Mouse (Mus musculus): ENCODE data around the gene Mrfap1.

Mrfap1 gene

DNA sequence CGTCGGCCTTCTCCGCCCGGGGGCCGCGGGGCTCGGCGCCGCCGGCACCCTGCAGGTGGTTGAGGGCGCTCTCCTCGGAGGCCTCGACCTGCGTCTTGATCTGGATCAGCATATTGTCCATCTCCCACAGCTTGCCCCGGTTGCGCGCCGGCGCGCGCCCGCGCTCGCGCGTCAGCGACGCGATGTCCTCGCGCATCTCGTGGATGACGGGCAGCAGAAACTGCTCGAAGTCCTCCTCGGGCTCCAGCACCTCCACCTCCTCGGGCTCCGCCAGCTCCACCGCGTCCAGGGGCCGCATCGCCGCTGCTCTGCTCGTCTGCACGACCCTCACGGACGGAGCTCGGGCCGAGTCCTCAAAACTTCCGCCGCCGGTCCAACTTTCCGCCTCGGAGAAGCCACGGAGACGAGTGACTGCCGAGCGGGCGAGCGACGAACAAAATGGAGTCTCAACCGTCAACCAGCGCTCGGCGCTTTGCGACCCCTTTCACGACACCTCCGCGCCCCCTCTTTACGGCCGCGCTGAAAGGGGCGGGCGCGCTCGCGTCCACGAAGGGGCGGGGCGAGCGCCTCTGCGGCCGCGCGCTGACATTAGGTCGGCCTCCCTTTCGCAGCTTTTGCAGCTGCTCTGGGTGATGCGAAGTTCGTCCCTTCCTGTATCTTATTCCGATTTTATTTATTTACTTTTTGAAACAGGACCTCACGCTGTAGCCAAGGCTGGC lies at the start of gene Mrfap1:
TSS of gene Mrfap1 (minus strand) at position 477 of the 719 bp plus-strand sequence.
- DNase-seq (ENCODE audit: low spot score): peak; percentile 97

DNA sequence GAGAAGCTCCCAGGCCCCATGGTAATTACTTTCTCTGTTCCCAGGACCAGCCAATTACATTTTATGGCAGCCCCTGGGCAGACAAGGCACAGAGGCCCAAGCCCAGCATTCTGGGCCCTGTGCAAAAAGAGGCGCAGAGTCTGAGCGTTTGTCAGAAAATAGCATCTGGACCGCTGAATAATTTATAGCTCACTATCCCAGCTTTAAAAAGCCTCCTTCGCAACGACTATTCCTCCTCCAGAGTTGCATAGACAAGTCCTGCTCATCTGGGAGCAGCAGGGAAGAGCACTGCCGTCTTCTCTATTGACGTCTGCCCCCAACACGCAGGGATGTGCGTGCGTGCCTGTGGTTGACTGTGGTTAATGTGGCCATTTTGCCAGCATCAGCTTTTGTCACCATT lies 47.9 kb upstream of the Mrfap1 start:
- DNase-seq (ENCODE audit: low spot score): no peak

DNA sequence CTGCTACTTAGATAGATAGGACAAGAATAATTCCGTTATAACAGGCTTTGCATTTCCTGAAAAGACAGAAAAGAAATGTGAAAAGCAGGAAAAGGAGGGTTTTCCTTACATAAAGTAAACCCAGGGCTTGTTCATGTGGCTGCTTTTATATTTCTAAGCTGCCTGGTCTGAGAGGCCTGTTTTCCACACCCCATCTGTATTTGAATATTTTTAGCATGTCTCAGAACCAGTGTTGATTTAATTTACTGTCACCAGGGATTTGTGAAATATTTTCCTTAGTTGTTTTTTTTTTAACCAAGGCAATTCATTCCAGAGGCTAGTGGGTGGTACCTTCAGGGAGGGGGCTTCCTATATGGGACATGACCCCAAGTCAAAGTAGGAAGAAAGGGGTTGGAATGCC lies 45.1 kb upstream of the Mrfap1 start:
- DNase-seq (ENCODE audit: low spot score): no peak

DNA sequence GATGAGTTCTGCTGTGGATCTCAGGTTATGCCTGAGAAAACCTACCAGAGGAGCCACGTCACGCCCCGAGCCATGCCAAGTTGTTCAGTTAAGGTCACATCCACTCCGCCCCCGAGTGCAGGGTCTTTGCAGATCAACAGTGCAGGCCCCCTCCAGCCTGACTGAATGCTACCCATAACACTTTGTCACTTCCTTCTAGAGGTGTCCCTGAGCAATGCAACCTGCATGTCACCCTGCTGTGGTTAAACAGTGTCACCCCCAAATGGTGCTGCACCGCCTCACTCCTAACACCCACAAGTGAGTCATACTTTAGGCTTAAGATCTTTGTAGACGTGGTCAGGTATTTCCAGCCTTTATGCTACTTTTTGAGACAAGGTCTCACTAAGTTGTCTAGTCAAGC lies 43.5 kb upstream of the Mrfap1 start:
- no peak for DNase-seq (ENCODE audit: low spot score)

DNA sequence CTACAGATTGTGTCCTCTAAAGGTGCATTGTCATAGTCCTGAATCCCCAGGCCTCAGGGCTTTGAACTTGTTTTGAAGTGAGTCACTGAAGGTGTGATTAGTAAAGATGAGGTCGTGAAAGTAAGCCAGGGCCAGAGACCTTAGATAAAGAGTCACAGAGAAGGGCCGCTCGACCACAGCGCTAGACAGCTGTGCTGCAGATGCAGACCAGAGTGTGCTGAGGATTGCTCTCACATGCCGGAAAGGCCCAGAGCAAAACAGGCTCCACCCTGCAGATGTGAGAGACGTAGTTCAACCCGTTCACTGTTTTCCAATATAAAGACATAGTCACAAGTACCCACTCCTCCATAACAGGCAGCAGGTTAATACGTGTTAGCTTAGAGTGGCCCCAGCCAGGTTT lies 43.0 kb upstream of the Mrfap1 start:
- DNase-seq (ENCODE audit: low spot score): no peak

DNA sequence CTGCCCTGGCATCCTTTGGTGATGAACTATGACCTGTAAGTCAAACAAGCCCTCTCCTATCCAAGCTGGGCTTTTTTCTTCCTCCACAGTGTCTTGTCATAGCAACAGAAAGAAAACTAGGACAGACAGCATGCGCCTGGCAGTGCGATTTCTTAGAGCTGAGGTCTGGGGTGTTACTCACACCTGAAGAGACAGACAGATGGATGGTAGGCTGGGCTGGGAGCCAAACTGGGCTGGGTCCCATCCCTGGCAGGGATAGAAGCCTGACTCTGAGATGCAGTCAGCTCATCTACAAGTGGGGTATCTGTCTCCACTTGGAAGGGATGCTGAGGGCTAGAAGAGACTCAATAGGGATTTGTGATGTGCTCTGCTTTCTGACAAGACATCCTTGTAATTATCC lies 42.5 kb upstream of the Mrfap1 start:
- no peak for DNase-seq (ENCODE audit: low spot score)

DNA sequence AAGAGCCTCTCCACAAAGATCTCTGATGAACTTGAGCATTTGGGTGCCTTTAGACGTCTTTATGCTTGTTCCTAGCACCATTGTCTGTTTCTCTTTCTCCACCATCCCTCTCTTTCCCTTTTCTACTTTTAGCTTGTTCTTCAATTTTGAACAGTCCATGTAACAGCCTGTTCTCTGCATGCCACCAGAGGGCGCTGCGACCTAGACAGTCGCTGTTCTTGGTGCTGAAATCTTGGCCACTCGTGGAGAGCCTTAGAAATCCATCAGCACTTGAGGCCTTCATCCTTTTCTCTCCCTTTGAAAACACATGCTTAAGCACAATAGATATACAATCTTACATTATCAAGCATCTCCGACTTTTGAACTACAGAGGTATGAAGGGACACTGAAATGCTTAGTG lies 39.4 kb upstream of the Mrfap1 start:
- peak; percentile 89 for DNase-seq (ENCODE audit: low spot score)

DNA sequence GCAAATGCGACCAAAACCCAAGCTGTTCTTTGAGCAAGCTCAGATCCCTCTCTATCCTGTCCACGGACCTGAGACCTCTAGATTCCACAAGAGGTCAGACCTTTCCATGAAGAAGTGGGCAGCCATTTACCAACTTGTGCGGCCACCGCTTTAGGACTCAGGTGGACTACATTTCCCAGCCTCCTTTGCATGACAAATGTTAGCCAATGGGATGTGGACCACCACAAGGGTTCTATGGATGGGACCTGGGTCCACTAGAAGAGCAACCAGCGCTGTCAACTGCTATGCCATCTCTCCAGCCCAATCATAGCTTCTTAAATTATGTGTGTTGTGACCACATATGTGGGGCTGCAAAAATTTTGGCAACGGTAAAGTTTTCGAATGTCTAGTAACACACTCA lies 34.7 kb upstream of the Mrfap1 start:
- peak; percentile 50 for DNase-seq (ENCODE audit: low spot score)

DNA sequence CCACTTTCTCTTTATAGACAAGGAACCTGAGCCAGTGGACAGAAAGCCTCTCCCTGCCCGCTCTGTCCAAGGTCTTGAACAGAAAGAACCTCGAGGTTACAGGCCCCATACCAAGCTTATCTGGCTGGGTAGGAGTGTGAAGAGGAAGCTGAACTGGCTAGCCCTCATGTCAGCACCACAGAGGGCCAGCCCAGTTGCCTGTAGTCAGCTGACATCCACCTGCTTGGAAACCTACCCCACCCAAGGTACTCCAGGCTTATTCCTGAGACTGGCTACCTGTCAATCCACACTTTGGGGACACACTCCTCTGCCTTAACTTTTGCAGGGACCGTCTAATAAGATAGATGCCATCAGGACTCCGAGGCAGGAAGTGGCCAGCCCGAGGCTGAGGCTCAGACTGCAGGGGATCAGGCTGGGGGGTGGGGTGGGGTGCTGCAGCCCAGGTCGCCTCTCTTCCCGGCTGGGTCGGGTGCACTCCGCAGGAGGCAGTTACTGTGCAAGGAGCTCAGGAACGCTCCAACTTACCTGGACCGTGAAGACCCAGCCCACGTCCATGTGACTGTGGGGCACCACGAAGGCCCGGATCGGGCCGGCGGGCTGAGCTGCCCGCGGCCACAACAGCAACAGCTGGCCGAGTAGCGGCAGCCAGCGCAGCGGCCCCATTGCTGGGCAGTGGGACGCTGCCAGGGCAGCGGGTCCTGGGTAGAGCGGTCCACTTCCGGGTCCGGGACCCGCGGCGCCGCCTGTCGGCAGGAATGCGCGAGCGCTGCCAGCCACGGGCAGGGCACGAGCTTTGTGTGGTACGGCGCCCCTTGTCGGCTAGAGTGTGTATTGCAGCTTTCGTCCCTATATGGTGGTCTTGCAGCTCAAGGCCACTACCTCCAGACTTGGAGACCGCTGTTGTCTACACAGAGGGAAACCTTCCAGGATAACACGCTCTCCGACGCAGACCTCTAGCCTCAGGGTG lies 33.6 kb upstream of the Mrfap1 start, which contains the start of gene Man2b2:
TSS of gene Man2b2 (minus strand) at position 741 of the 967 bp plus-strand sequence.
- DNase-seq (ENCODE audit: low spot score): peak; percentile 92

DNA sequence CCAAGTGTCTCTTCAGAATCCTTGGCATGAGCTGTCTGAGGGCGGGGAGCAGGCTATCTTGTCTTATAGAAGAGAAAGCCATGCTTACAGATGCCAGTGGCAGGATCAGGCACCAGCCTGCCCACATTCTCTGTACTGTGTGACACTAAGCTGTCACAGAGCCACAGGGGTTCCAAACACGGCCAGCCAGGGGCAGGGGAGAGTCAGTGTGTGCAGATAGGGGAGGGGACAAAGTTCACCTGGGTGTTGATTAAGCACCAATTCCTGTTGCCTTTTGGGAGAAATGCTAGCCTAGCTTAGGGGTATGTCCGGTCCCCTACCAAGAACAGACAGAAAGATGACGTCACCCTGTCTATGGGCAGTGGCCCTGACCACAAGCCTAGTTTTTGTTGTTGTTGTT lies 32.5 kb upstream of the Mrfap1 start:
- no peak for DNase-seq (ENCODE audit: low spot score)

DNA sequence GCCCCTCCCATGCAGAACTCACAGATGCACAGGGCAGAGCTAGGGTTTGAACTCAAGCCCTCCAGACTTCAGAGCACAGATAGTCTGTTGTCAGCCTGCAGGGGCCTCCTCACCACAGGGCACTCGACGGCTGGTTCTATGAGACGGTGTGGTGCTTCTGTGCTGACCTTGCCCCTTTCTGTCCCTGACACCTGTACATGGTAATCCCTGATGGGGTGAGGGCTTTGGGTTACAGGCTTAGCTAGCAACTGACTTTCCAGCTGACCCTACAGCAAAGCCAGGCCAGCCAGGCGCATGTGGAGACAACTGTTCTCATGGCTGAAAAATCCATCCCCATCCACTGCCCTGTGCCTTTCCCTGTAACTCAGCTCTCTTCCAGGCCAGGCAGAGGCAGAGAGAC lies 26.3 kb upstream of the Mrfap1 start:
- DNase-seq (ENCODE audit: low spot score): no peak

DNA sequence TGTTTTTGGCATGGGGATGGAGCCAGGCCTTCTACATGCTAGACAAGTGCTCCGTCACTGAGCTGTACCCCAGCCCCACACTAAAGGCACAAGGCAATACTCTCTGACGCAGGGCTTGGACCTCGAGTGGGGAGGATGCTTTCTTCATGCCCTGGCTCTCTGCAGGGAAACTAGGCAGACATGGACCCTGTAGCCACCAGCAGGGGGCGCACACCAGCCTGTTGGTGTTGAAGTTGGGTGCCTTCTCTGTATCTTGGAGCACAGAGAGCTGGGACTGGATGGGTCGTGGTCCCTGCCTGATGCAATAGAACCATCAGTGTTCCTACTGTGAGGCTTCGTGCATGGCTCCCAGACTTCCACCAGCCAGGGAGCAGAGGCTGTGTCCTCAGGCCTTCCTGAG lies 23.6 kb upstream of the Mrfap1 start:
- DNase-seq (ENCODE audit: low spot score): peak; percentile 78

DNA sequence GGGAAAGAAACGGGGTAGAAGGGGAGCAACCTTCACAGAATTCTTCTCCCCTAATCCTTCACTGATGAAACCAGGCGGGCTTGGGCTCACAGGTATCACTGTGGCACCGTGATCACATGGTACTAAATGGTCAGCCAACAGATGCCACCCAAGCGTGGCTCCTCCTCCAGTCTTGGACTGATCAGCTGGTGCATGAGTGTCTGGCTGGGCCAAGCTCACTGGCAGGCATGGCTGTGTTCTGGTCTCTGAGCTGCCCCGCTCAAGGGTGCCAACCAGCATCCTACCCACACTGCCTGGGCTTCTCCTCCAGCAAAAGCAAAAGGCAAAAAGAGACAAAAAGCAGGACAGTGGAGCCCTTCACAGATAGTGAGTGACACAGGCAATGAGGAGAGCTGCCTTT lies 23.2 kb upstream of the Mrfap1 start:
- DNase-seq (ENCODE audit: low spot score): no peak

DNA sequence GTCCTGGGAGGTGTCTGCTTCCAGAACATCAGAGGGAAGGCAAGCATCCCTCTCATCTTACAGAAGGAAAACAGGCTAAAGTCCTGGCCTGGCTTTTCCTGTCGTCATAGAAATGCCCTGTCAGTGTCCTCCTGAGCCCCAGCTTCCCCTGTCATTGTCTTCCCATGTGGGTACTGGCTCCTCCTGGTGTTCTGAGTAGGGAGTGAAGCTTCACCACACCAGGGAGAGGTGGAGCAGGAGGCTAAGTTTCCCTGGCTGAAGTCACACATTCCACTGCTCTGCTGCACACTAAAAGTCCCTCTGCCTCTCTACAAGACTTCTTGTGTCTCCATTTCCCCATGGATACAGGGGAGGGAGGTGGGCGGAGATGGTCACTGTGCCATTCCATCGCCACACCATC lies 21.2 kb upstream of the Mrfap1 start:
- peak; percentile 17 for DNase-seq (ENCODE audit: low spot score)

DNA sequence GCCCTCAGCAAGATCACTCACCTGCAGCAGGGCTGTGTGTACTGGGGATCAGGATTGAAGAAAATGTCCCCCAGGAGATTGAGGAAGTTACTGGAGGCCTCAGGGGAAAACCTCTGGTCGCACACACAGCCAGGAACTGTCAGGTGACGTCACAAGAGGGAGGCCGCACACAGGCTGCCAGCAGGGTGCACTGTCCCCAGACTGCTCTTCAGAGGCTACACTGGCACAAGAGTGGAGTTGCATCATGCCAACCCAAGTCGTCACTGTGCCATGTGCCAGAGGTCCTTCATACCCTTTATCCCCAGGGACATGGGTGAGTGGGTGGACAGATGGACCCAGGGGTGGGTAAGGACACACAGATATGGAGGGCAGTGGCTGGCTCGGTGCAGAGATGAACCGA lies 18.0 kb upstream of the Mrfap1 start:
- no peak for DNase-seq (ENCODE audit: low spot score)

DNA sequence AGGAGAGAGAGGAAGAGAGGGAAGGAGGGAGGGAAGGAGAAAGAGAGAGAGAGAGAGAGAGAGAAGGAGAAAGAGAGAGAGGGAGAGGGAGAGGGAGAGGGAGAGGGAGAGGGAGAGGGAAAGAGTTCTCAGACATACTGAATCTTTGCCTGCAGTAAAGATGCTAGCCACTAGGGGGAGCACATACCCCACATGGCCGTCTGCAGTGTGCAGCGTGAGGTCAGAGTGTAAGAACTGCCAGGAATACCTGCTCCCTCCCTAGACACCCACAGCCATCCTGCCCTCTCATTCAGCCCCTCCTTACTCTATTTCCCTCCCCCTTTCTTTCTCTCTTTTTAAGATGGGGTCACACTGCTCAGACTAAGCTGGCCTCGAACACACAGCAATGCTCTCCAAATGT lies 14.8 kb upstream of the Mrfap1 start:
- DNase-seq (ENCODE audit: low spot score): peak; percentile 84

DNA sequence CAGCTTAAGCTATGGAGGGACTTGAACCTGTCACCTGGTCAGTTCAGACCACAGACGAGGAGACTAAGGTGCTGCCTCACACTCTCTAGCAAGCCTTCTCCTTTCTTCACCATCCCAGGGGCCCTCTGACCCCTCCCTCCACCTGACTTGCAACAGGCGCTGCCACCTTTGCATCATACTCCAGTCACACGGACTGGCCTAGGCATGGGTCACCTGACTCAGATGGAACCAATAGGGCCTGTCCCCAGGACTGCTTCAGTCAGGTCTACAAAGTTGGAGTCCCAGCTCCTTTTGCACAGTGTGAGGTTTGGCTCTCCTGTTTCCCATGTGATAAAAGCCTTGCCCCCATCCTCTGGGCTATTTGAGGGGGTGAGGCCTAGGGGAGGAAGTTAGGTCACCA lies 14.1 kb upstream of the Mrfap1 start:
- DNase-seq (ENCODE audit: low spot score): no peak

DNA sequence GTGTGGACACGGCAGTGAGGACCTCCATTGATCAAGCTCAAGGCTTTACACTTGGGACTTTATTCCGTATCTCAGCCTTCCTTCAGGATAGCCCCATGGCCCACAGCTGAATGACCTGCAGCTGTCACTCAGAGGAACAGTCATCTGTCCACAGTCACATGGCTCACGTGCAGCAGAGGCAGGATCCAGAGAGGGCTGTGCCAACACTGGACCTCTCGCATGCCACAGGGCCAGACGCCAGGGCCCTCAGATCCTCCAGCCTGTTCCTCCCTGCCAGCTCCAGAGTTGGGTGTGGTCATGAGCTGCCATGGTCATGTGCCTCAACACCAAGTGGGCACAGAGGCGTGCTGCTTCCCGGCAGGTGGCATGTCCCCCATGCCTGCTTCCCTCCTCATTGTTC lies 12.6 kb upstream of the Mrfap1 start:
- no peak for DNase-seq (ENCODE audit: low spot score)

DNA sequence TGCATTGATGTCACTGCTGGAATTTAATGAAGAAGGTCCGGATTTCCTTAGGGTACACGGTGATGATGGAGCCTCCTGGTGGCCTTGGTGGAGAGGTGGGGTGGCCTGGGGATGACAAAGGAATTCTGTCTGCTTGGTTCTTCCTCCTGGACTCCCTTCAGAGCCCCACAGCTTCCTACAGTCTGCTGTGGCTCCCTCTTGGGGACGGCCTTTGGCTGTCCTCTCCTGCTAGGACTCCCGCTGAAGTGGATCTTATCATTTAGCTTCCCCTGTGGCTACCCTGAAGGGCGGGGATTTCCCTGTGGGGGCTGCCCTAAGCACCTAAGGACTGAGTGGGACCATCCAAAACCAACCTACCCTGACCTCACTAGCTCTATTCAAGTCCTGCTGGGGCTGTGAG lies 10.5 kb upstream of the Mrfap1 start:
- no peak for DNase-seq (ENCODE audit: low spot score)

DNA sequence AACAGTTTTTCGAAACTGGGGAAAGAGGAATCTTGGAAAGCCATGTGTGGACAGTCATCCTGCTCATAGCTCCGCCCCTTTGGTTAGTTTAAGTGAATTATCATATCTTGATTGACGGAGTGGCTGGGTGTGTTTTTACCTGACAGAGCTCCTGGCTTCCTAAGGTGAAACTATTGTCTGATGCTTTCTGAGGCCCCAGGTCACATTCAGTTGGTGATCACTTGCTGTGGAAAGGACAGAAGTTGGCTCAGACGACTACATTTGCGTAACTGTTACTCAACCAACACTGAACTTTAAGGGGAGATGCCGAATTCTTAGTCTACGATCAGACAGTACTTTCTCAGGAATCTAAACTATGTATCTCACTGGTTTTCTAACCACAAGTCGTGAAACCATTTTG lies 719 bp upstream of the Mrfap1 start:
- DNase-seq (ENCODE audit: low spot score): no peak

DNA sequence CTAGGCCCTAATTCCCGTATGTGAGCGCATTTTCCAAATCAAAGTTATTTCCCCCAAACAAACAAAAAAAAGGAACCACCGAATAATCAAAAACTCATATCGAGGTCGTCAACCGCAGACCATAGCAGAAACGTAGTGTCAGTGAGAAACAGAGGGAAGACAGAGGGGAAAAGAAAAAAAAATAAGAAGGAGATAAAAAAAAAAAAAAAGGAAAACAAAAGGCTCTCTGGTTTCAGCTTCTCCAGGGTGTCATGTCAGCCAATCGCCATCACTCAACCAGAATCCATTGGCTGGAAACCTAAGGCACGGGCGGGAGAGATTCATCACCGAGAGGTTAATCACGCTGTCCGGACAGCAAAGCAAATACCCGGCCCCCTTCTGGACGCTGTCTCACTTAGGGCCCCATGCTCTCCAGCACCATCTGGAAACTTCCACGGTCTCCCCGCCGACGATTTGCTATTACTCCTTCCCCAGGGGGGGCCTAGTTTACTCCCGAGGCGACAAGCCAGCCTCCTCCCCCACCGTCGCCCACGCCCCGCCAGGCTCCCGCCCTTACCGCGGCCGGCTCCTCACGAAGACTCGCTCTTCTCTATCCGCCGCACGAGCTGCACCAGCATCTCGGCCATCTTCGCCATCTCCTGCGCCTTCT lies 801 bp downstream of the Mrfap1 start:
- DNase-seq (ENCODE audit: low spot score): peak; percentile 72

DNA sequence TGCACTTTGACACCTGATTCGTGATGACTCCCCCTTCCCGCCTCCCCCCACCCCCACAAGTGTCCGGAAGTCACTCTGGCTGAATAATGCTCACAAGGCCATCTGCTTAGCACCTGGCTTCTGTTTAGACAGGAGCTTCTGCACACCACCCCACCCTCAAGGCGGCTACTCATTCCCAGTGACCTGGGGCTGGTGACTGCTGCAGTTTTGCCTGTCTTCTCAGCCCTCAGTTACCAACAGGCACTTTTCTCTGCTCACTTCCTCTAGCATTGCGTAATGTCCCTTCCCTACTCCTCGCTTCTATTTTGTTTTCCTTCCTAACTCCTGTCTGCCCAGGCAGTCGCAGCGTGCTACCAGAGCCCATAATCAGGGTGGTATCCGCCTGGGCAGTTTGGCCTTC lies 4.7 kb downstream of the Mrfap1 start:
- no peak for DNase-seq (ENCODE audit: low spot score)

DNA sequence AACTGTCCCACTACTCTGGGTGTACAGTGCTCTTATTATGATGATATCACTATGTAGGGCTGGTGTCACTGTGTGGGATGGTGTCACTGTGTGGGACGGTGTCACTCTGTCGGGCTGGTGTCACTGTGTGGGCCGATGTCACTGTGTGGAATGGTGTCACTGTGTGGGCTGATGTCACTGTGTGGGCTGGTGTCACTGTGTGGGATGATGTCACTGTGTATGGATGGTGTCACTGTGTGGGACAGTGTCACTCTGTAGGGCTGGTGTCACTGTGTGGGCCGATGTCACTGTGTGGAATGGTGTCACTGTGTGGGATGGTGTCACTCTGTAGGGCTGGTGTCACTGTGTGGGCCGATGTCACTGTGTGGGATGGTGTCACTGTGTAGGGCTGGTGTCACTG lies 10.5 kb downstream of the Mrfap1 start:
- no peak for DNase-seq (ENCODE audit: low spot score)
